Mouse (Mus musculus): ENCODE measurements around the gene Sgcd.

Sgcd gene

DNA sequence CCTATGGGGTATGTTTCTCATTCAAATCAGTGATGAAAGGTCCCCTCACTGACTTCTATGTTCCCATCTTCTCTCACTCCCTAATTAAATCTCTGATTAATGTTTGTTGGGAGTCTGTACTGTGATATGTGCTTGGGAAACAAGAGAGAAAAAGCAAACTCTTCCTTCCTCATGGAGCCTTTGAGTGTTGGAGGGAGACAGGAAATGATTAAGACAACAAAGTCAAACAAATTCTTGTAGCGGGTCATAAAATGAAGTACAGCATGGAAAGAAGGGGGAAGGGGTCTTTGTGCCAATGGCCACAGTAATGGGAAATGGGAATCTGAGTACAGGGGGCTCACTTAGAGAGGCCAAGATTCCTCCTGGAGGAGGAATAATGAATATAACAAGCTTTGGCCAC lies 1063.8 kb downstream of the Sgcd start:
- DNase-seq = no peak

DNA sequence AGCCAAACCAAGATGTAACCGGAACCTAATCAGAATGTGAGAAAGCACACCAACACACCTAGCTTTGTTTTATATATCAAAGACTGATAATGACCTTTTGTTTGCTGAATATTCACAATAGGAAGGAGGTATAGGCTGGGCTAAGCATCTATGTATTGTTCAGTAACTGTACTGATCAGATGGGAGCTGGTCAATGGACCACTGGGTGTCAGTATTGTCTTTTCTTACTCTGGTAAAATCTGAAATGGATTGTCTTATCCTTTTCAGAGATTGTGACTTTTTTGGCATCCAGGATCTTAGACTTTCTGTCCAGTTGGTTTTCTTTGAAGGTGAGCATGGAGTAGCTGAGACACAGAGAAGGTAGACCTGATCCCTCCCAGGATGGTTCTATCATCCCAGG lies 1068.5 kb downstream of the Sgcd start:
- no peak for DNase-seq

DNA sequence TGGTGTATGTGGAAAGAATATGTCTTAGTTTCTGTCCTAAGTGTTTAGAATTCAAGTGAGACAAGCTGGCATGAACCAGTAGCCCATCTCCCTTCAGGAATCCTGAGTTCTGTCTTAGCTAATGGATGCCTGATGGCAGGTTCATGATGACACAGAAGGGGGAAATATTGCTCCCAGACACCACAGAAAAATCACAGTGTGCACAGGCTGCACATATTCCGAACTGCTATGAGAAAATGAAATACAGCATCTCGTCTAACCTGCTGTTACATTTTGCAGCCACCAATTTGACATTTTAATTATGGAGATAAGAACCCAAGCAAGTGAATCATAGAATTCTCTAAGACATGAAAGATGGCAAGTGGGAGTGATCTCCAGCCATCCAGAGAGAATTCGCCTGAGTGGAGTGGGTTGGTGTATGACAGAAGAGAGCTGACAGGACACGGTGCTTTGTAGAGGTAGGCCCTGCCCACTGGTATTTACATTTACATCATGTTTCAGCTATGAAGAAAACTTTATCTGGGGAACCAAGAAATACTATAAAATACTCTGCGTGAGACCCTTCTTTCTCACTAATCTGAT lies 1076.0 kb downstream of the Sgcd start:
- peak; percentile 23 for DNase-seq

DNA sequence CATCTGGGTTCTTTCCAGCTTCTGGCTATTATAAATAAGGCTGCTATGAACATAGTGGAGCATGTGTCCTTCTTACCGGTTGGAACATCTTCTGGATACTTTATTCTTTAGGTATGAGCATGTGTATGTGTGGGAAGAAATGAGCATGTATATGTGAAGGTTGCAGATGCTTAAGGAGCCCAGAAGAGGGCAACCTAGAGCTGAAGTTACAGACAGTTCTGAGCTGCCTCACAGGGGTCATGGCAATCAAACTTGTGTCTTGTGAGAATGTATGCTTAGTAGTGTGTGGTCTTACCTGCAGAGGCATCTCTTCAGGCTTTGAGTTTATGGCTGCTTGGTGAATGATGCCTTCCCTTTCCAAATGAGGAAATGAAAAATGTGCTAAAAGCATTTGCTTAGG lies 1084.5 kb downstream of the Sgcd start:
- DNase-seq = no peak

- no peak for DNase-seq
Observed at GRCm38 (mm10) chr11:46889093-46889492, 1099.7 kb downstream of the Sgcd start.

GRCm38 (mm10) chr11:46882456-46882855 lies 1106.3 kb downstream of the Sgcd start:
- no peak for DNase-seq

DNA sequence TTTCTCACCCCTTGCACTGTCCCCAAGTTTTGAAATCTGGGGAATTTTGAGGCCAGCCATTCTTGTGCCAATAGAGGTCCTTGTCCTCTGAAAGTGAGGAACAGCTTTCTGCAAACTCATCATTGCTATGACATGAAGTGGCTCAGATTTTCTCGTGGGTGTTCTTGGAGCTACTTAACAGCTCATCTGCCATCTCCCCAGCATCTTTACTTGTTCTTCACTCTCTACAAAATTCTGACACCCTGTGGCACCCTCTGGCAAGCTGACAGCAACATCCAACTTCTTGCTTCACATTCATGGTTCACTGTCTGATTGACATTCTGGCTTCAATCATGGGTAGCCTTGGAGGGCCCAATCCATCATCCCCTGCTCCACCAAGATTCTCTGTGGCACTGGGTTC lies 1113.0 kb downstream of the Sgcd start:
- DNase-seq = no peak

- no peak for DNase-seq
Observed at GRCm38 (mm10) chr11:46868594-46868993, 1120.2 kb downstream of the Sgcd start.

GRCm38 (mm10) chr11:46864809-46865208 lies 1124.0 kb downstream of the Sgcd start:
- no peak for DNase-seq

GRCm38 (mm10) chr11:46848221-46848971 lies 1140.4 kb downstream of the Sgcd start:
- DNase-seq = peak; percentile 47

GRCm38 (mm10) chr11:46847827-46848220 lies 1140.9 kb downstream of the Sgcd start:
- DNase-seq = peak; percentile 23

GRCm38 (mm10) chr11:46846661-46847060 lies 1142.1 kb downstream of the Sgcd start:
- no peak for DNase-seq
